Mouse (Mus musculus) 3T3-L1 (cell line): ENCODE data around the gene Nsd1.
"Not testable (repeated sequence)": the region's sequence is repeated elsewhere in the genome, so short reads cannot be mapped to it uniquely, and the experiment has no call there.

Experiments
- DNase-seq: peaks from one replicate; pipeline ENCODE4 v3.0.0-alpha.2; 2015; ENCODE audit warnings: low read depth, low spot score

Gene Nsd1

GRCm38 (mm10) chr13:55209649-55210192 is at the start of gene Nsd1:
Nsd1 (plus strand) TSS chr13:55209782.
- DNase-seq: no peak

- DNase-seq: no peak
Observed at GRCm38 (mm10) chr13:55162365-55162764, 47.2 kb upstream of the Nsd1 start.

GRCm38 (mm10) chr13:55163553-55163952 is 46.0 kb upstream of the Nsd1 start:
- no peak for DNase-seq

- DNase-seq: no peak
Observed at GRCm38 (mm10) chr13:55165831-55166339, 43.7 kb upstream of the Nsd1 start.

- DNase-seq: no peak
Observed at GRCm38 (mm10) chr13:55166806-55167725, 42.5 kb upstream of the Nsd1 start.

GRCm38 (mm10) chr13:55167798-55168197 is 41.8 kb upstream of the Nsd1 start:
- DNase-seq: no peak

GRCm38 (mm10) chr13:55168255-55168654 is 41.3 kb upstream of the Nsd1 start:
- DNase-seq: no peak

- DNase-seq: no peak
Observed at GRCm38 (mm10) chr13:55168958-55169369, 40.6 kb upstream of the Nsd1 start.

- no peak for DNase-seq
Observed at GRCm38 (mm10) chr13:55171517-55172335, 37.9 kb upstream of the Nsd1 start.

GRCm38 (mm10) chr13:55172336-55172770 is 37.2 kb upstream of the Nsd1 start:
- DNase-seq: no peak

GRCm38 (mm10) chr13:55174347-55174746 is 35.2 kb upstream of the Nsd1 start:
- DNase-seq: no peak

GRCm38 (mm10) chr13:55176265-55176664 is 33.3 kb upstream of the Nsd1 start:
- no peak for DNase-seq

GRCm38 (mm10) chr13:55177903-55178496 is 31.6 kb upstream of the Nsd1 start:
- no peak for DNase-seq

- DNase-seq: peak; percentile 86
Observed at GRCm38 (mm10) chr13:55178556-55178955, 31.0 kb upstream of the Nsd1 start.

GRCm38 (mm10) chr13:55179591-55179990 is 30.0 kb upstream of the Nsd1 start:
- DNase-seq: no peak

- DNase-seq: no peak
Observed at GRCm38 (mm10) chr13:55181786-55182172, 27.8 kb upstream of the Nsd1 start.

- DNase-seq: no peak
Observed at GRCm38 (mm10) chr13:55182173-55182894, 27.2 kb upstream of the Nsd1 start.

- DNase-seq: peak; percentile 79
Observed at GRCm38 (mm10) chr13:55183382-55183781, 26.2 kb upstream of the Nsd1 start.

GRCm38 (mm10) chr13:55187062-55187461 is 22.5 kb upstream of the Nsd1 start:
- DNase-seq: not testable (repeated sequence)

GRCm38 (mm10) chr13:55189531-55190107 is 20.0 kb upstream of the Nsd1 start:
- peak; percentile 74 for DNase-seq
